Mouse (Mus musculus) forebrain, embryonic 16.5 days (tissue): ENCODE measurements around the gene Pptc7. TPM values are rescaled to one million over a fixed set of nuclear protein-coding genes. Genes with fewer than 3 reads are reported as not detected.

Experiments used
- ATAC-seq: fragments of 200-750 bp; cut with Nextera tagmentation; 2 replicates; pipeline ENCODE4 v1.8.0; 2017; ENCODE audit warnings: mild to moderate bottlenecking, moderate library complexity
- H3K27ac ChIP-seq: fragments of 300-500 bp; sonication (generic); 2 replicates; pipeline ENCODE4 v1.5.1; 2014; ENCODE audit warnings: low read length, control low read depth
- H3K27me3 ChIP-seq: fragments of 300-500 bp; sonication (generic); replicated peaks from 2 replicates; pipeline ENCODE4 v1.6.1; 2014; ENCODE audit warnings: low read length; ENCODE audit not compliant: control insufficient read depth, insufficient read depth
- H3K36me3 ChIP-seq: fragments of 300-500 bp; sonication (generic); 2 replicates; pipeline ENCODE4 v1.6.1; 2014; ENCODE audit not compliant: control insufficient read depth, insufficient read depth
- H3K4me1 ChIP-seq: fragments of 300-500 bp; sonication (generic); replicated peaks from 2 replicates; pipeline ENCODE4 v1.6.1; 2014; ENCODE audit warnings: low read length; ENCODE audit not compliant: control insufficient read depth, insufficient read depth
- H3K4me2 ChIP-seq: fragments of 300-500 bp; sonication (generic); 2 replicates; pipeline ENCODE4 v1.6.1; 2014; ENCODE audit warnings: mild to moderate bottlenecking, low read length, control low read depth
- H3K4me3 ChIP-seq: fragments of 300-500 bp; sonication (generic); replicated peaks from 2 replicates; pipeline ENCODE4 v1.5.1; 2014; ENCODE audit warnings: mild to moderate bottlenecking, low read length, control low read depth
- H3K9ac ChIP-seq: fragments of 300-500 bp; sonication (generic); replicated peaks from 2 replicates; pipeline ENCODE4 v1.6.1; 2014; ENCODE audit warnings: low read depth, low read length, control low read depth
- H3K9me3 ChIP-seq: fragments of 300-500 bp; sonication (generic); 2 replicates; pipeline ENCODE4 v1.6.1; 2016; ENCODE audit warnings: low read length; ENCODE audit not compliant: control insufficient read depth
- WGBS: fragments of 180-500 bp; shearing (Covaris S2); extraction: QIAGEN DNeasy Blood & Tissue Kit; methylation state at CpG from one replicate; pipeline ENCODE4 v1.1.7; 2014; 5-methylcytosine and 5-hydroxymethylcytosine counted together
- polyA plus RNA-seq: library from polyadenylated mRNA; unstranded; fragments of >200 nt; fragmentation: Nextera tagmentation; extraction: Ambion mirVana; gene quantifications from 2 replicates; pipeline ENCODE4 v1.2.1, GENCODE M21; 2015

Gene Pptc7
- polyA plus RNA-seq, 1 experiment from 2014 or later, result 8.2 TPM

DNA sequence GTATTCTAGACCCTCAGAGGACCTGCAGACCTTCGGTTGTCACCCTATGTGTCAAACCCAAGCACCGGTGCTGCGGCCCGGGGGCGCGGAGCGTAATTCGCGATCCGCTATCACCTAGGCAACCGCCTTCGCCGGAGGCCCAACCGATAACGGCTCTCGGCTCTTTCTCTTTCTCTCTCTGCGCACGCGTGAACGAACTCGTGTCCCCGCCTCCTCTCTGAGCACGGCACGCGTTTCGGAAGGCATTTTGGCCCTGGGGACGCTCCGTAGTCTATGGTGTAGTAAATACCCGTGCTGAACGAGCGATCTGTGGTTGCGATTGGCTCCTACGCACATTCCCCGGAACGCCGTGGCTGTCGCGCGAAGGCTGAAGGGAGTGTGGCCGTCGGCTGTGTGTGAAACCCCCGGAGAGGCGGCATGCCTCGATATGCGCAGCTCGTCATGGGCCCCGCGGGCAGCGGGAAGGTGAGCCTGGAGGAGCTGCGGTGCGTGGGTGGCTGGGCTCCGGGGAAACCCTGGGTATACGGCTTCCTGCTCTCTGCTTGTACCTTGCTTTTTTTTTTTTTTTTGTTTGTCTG, 88.1 kb downstream of the Pptc7 start, which contains the start of gene Fam216a:
Gene Fam216a, minus strand, starts transcription at position 173 of the 578 bp plus-strand sequence.
- Histone ChIP-seq H3K9ac (peak within 1 kb of the TSS; percentile 89), H3K4me3 (peak within 1 kb of the TSS; percentile 93), H3K9me3 (no peaks in the 10 kb centered on the region), H3K36me3 (peaks cover 17% of the 10 kb centered on the region), H3K4me2 (peak within 1 kb of the TSS; percentile 93), H3K27ac (peak within 1 kb of the TSS; percentile 95), H3K4me1 (peaks cover 23% of the 10 kb centered on the region), H3K27me3 (no peaks in the 10 kb centered on the region)
- WGBS, result under 1% methylated on average over 53 of the region's 53 CpGs
- peak; percentile 95 for ATAC-seq

DNA sequence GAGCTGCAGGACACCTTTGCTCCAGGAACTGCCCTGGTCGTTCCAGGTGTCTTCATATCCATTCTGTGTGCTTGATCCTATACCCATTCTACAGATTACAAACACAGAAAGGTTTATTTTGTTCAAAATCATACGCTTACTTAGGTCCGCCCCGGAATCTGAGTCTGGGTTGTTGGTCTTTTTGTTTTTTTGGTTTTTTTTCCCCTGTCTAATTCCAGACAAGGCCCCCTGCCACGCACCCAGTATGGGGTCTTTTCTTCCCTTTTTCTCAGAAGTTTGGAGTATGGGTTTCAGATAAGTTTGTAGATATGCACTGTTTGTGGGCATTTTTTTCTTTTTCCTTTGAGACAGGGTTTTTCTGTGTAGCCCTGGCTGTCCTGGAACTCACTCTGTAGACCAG, 88.7 kb downstream of the Pptc7 start:
- Histone ChIP-seq H3K9ac (peak overlapping the region; percentile 86), H3K4me2 (peak overlapping the region; percentile 93), H3K36me3 (peaks cover 12% of the 10 kb centered on the region), H3K27me3 (no peaks in the 10 kb centered on the region), H3K4me3 (peak overlapping the region; percentile 93), H3K9me3 (no peaks in the 10 kb centered on the region), H3K27ac (peak overlapping the region; percentile 89), H3K4me1 (peaks cover 23% of the 10 kb centered on the region)
- ATAC-seq, result no peak
- WGBS, result 10% methylated on average over 5 of the region's 5 CpGs

Other genes with a start within 250 kb of the Pptc7 start
- gene Cux2, start 234.3 kb upstream of the Pptc7 start, polyA plus RNA-seq, result 32.0 and 36.2 TPM in 2 replicates
- gene Myl2, start 183.4 kb upstream of the Pptc7 start, polyA plus RNA-seq, result 0.44 and 1.0 TPM in 2 replicates
- gene Ccdc63, start 143.5 kb upstream of the Pptc7 start, polyA plus RNA-seq, result not detected in 2 replicates
- gene Ppp1cc, start 126.1 kb upstream of the Pptc7 start, polyA plus RNA-seq, result 252 and 264 TPM in 2 replicates
- gene Hvcn1, start 77.6 kb upstream of the Pptc7 start, polyA plus RNA-seq, result 1.2 and 1.7 TPM in 2 replicates
- gene Tctn1, start 19.9 kb upstream of the Pptc7 start, polyA plus RNA-seq, result 3.6 and 4.8 TPM in 2 replicates
- gene Rad9b, start 69.9 kb downstream of the Pptc7 start, polyA plus RNA-seq, result 19.2 and 19.7 TPM in 2 replicates
- gene Vps29, start 70.0 kb downstream of the Pptc7 start, polyA plus RNA-seq, result 264 and 288 TPM in 2 replicates
- gene Gpn3, start 87.5 kb downstream of the Pptc7 start, polyA plus RNA-seq, result 50.0 and 57.0 TPM in 2 replicates
- 122 and 124 TPM in 2 replicates for gene Fam216a, start 88.0 kb downstream of the Pptc7 start, polyA plus RNA-seq
- gene Arpc3, start 107.5 kb downstream of the Pptc7 start, polyA plus RNA-seq, result 161 and 219 TPM in 2 replicates
- gene Anapc7, start 137.3 kb downstream of the Pptc7 start, polyA plus RNA-seq, result 52.2 and 52.5 TPM in 2 replicates
- gene Atp2a2, start 217.9 kb downstream of the Pptc7 start, polyA plus RNA-seq, result 39.6 and 42.8 TPM in 2 replicates